Mouse (Mus musculus): ENCODE results near the gene Lipt2. TPM values are rescaled to one million over a fixed set of nuclear protein-coding genes. Genes with fewer than 3 reads are reported as not detected.

The Lipt2 gene
- polyA plus RNA-seq, 1 experiment from 2014 or later, result 13.8 TPM

GRCm38 (mm10) chr7:100126514-100126913 lies 32.6 kb upstream of the Lipt2 start:
- WGBS, result 64% methylated on average over 7 of the region's 7 CpGs
- no peak overlapping the region for H3K9ac ChIP-seq (ENCODE audit: low read length)
- H3K4me3 ChIP-seq (ENCODE audit: low read length), result no peak overlapping the region
- no peaks in the 10 kb centered on the region for H3K9me3 ChIP-seq (ENCODE audit: control insufficient read depth, low read length)
- ATAC-seq (ENCODE audit: low read depth), result no peak
- no peaks in the 10 kb centered on the region for H3K4me1 ChIP-seq (replicated peaks; ENCODE audit: control insufficient read depth, insufficient read depth, low read length)
- no peak overlapping the region for H3K27ac ChIP-seq (ENCODE audit: low read length)
- no peaks in the 10 kb centered on the region for H3K36me3 ChIP-seq (ENCODE audit: control insufficient read depth, insufficient read depth, low read length)
- no peaks in the 10 kb centered on the region for H3K27me3 ChIP-seq (ENCODE audit: control insufficient read depth, insufficient read depth, low read depth, low read length)
- no peak overlapping the region for H3K4me2 ChIP-seq (ENCODE audit: low read depth, low read length)

- no peak for ATAC-seq (ENCODE audit: low read depth)
Measured at GRCm38 (mm10) chr7:100128262-100129041, 30.6 kb upstream of the Lipt2 start.

GRCm38 (mm10) chr7:100130592-100130991 lies 28.5 kb upstream of the Lipt2 start:
- no peak for ATAC-seq (ENCODE audit: low read depth)
- Histone ChIP-seq H3K4me2 (ENCODE audit: low read depth, low read length) (no peak overlapping the region), H3K9ac (ENCODE audit: low read length) (no peak overlapping the region), H3K4me1 (replicated peaks; ENCODE audit: control insufficient read depth, insufficient read depth, low read length) (no peaks in the 10 kb centered on the region), H3K36me3 (ENCODE audit: control insufficient read depth, insufficient read depth, low read length) (no peaks in the 10 kb centered on the region), H3K9me3 (ENCODE audit: control insufficient read depth, low read length) (no peaks in the 10 kb centered on the region), H3K27me3 (ENCODE audit: control insufficient read depth, insufficient read depth, low read depth, low read length) (no peaks in the 10 kb centered on the region), H3K4me3 (ENCODE audit: low read length) (no peak overlapping the region), H3K27ac (ENCODE audit: low read length) (no peak overlapping the region)
- 43% methylated on average over 6 of the region's 6 CpGs for WGBS

More at GRCm38 (mm10) chr7:100128262-100129041, 30.6 kb upstream of the Lipt2 start:
- no peaks in the 10 kb centered on the region for H3K4me1 ChIP-seq (replicated peaks; ENCODE audit: control insufficient read depth, insufficient read depth, low read length)
- H3K27ac ChIP-seq (ENCODE audit: low read length), result no peak overlapping the region
- H3K36me3 ChIP-seq (ENCODE audit: control insufficient read depth, insufficient read depth, low read length), result no peaks in the 10 kb centered on the region
- 68% methylated on average over 7 of the region's 7 CpGs for WGBS
- H3K4me3 ChIP-seq (ENCODE audit: low read length), result no peak overlapping the region
- H3K27me3 ChIP-seq (ENCODE audit: control insufficient read depth, insufficient read depth, low read depth, low read length), result no peaks in the 10 kb centered on the region
- no peak overlapping the region for H3K4me2 ChIP-seq (ENCODE audit: low read depth, low read length)
- H3K9ac ChIP-seq (ENCODE audit: low read length), result no peak overlapping the region
- H3K9me3 ChIP-seq (ENCODE audit: control insufficient read depth, low read length), result no peaks in the 10 kb centered on the region

GRCm38 (mm10) chr7:100132379-100132778 lies 26.7 kb upstream of the Lipt2 start:
- H3K9me3 ChIP-seq (ENCODE audit: control insufficient read depth, low read length), result no peaks in the 10 kb centered on the region
- H3K4me3 ChIP-seq (ENCODE audit: low read length), result no peak overlapping the region
- 88% methylated on average over 1 of the region's 1 CpGs for WGBS
- no peaks in the 10 kb centered on the region for H3K27me3 ChIP-seq (ENCODE audit: control insufficient read depth, insufficient read depth, low read depth, low read length)
- no peak overlapping the region for H3K4me2 ChIP-seq (ENCODE audit: low read depth, low read length)
- no peak for ATAC-seq (ENCODE audit: low read depth)
- no peak overlapping the region for H3K27ac ChIP-seq (ENCODE audit: low read length)
- no peaks in the 10 kb centered on the region for H3K36me3 ChIP-seq (ENCODE audit: control insufficient read depth, insufficient read depth, low read length)
- no peaks in the 10 kb centered on the region for H3K4me1 ChIP-seq (replicated peaks; ENCODE audit: control insufficient read depth, insufficient read depth, low read length)
- H3K9ac ChIP-seq (ENCODE audit: low read length), result no peak overlapping the region

GRCm38 (mm10) chr7:100137038-100137437 lies 22.0 kb upstream of the Lipt2 start:
- no peak overlapping the region for H3K9ac ChIP-seq (ENCODE audit: low read length)
- no peaks in the 10 kb centered on the region for H3K36me3 ChIP-seq (ENCODE audit: control insufficient read depth, insufficient read depth, low read length)
- 49% methylated on average over 9 of the region's 9 CpGs for WGBS
- ATAC-seq (ENCODE audit: low read depth), result peak; percentile 51; the same call in 1 of the 2 replicates
- no peaks in the 10 kb centered on the region for H3K27me3 ChIP-seq (ENCODE audit: control insufficient read depth, insufficient read depth, low read depth, low read length)
- H3K27ac ChIP-seq (ENCODE audit: low read length), result no peak overlapping the region
- H3K9me3 ChIP-seq (ENCODE audit: control insufficient read depth, low read length), result no peaks in the 10 kb centered on the region
- H3K4me2 ChIP-seq (ENCODE audit: low read depth, low read length), result no peak overlapping the region
- H3K4me3 ChIP-seq (ENCODE audit: low read length), result no peak overlapping the region
- H3K4me1 ChIP-seq (replicated peaks; ENCODE audit: control insufficient read depth, insufficient read depth, low read length), result no peaks in the 10 kb centered on the region

- WGBS, result 87% methylated on average over 4 of the region's 4 CpGs
- no peak for ATAC-seq (ENCODE audit: low read depth)
Measured at GRCm38 (mm10) chr7:100138075-100138474, 21.0 kb upstream of the Lipt2 start.

GRCm38 (mm10) chr7:100140591-100140990 lies 18.5 kb upstream of the Lipt2 start:
- ATAC-seq (ENCODE audit: low read depth), result no peak

More at GRCm38 (mm10) chr7:100138075-100138474, 21.0 kb upstream of the Lipt2 start:
- Histone ChIP-seq H3K4me3 (ENCODE audit: low read length) (no peak overlapping the region), H3K27ac (ENCODE audit: low read length) (no peak overlapping the region), H3K4me1 (replicated peaks; ENCODE audit: control insufficient read depth, insufficient read depth, low read length) (no peaks in the 10 kb centered on the region), H3K4me2 (ENCODE audit: low read depth, low read length) (no peak overlapping the region), H3K9me3 (ENCODE audit: control insufficient read depth, low read length) (no peaks in the 10 kb centered on the region), H3K27me3 (ENCODE audit: control insufficient read depth, insufficient read depth, low read depth, low read length) (no peaks in the 10 kb centered on the region), H3K9ac (ENCODE audit: low read length) (no peak overlapping the region), H3K36me3 (ENCODE audit: control insufficient read depth, insufficient read depth, low read length) (no peaks in the 10 kb centered on the region)

GRCm38 (mm10) chr7:100148586-100148985 lies 10.5 kb upstream of the Lipt2 start:
- H3K27ac ChIP-seq (ENCODE audit: low read length), result no peak overlapping the region
- no peak overlapping the region for H3K4me2 ChIP-seq (ENCODE audit: low read depth, low read length)
- WGBS, result 82% methylated on average over 4 of the region's 4 CpGs
- no peaks in the 10 kb centered on the region for H3K27me3 ChIP-seq (ENCODE audit: control insufficient read depth, insufficient read depth, low read depth, low read length)
- H3K9me3 ChIP-seq (ENCODE audit: control insufficient read depth, low read length), result no peaks in the 10 kb centered on the region
- no peaks in the 10 kb centered on the region for H3K4me1 ChIP-seq (replicated peaks; ENCODE audit: control insufficient read depth, insufficient read depth, low read length)
- H3K9ac ChIP-seq (ENCODE audit: low read length), result no peak overlapping the region
- H3K36me3 ChIP-seq (ENCODE audit: control insufficient read depth, insufficient read depth, low read length), result no peaks in the 10 kb centered on the region
- no peak for ATAC-seq (ENCODE audit: low read depth)
- no peak overlapping the region for H3K4me3 ChIP-seq (ENCODE audit: low read length)

More at GRCm38 (mm10) chr7:100140591-100140990, 18.5 kb upstream of the Lipt2 start:
- Histone ChIP-seq H3K9me3 (ENCODE audit: control insufficient read depth, low read length) (no peaks in the 10 kb centered on the region), H3K27ac (ENCODE audit: low read length) (no peak overlapping the region), H3K36me3 (ENCODE audit: control insufficient read depth, insufficient read depth, low read length) (no peaks in the 10 kb centered on the region), H3K4me2 (ENCODE audit: low read depth, low read length) (no peak overlapping the region), H3K27me3 (ENCODE audit: control insufficient read depth, insufficient read depth, low read depth, low read length) (no peaks in the 10 kb centered on the region), H3K4me3 (ENCODE audit: low read length) (no peak overlapping the region), H3K4me1 (replicated peaks; ENCODE audit: control insufficient read depth, insufficient read depth, low read length) (no peaks in the 10 kb centered on the region), H3K9ac (ENCODE audit: low read length) (no peak overlapping the region)
- 61% methylated on average over 1 of the region's 1 CpGs for WGBS

GRCm38 (mm10) chr7:100150086-100150485 lies 9.0 kb upstream of the Lipt2 start:
- ATAC-seq (ENCODE audit: low read depth), result no peak
- Histone ChIP-seq H3K27me3 (ENCODE audit: control insufficient read depth, insufficient read depth, low read depth, low read length) (no peaks in the 10 kb centered on the region), H3K4me2 (ENCODE audit: low read depth, low read length) (no peak overlapping the region), H3K9me3 (ENCODE audit: control insufficient read depth, low read length) (no peaks in the 10 kb centered on the region), H3K9ac (ENCODE audit: low read length) (no peak overlapping the region), H3K4me3 (ENCODE audit: low read length) (no peak overlapping the region), H3K36me3 (ENCODE audit: control insufficient read depth, insufficient read depth, low read length) (no peaks in the 10 kb centered on the region), H3K4me1 (replicated peaks; ENCODE audit: control insufficient read depth, insufficient read depth, low read length) (no peaks in the 10 kb centered on the region), H3K27ac (ENCODE audit: low read length) (no peak overlapping the region)
- WGBS, result 67% methylated on average over 10 of the region's 10 CpGs

Data from lung, embryonic 16.5 days (tissue).